Mouse (Mus musculus): Measurements from ENCODE around the gene Bloc1s4. TPM values are rescaled to one million over a fixed set of nuclear protein-coding genes. Genes with fewer than 3 reads are reported as not detected.

Bloc1s4 gene
- polyA plus RNA-seq, 1 experiment from 2014 or later, result 16.3 TPM

DNA sequence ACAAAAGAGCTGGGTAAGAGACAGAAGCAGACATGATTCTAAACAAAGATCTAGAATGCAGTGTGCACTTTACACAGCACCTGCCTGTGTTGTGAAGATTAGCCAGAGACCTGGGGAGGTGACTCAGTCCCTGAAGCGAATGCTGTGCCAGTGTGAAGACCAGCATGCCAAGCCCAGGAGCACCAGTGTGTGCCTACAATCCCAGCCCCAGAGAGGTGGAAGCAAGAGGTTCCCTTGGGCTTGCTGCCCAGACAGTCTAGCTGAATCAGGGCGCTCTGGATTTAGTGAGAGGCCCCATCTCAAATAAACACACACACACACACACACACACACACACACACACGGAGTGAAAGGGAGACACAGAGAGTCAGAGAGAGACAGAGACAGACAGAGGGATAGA lies 30.6 kb downstream of the Bloc1s4 start:
- Histone ChIP-seq H3K4me3 (replicated peaks) (no peak overlapping the region), H3K36me3 (replicated peaks) (no peaks in the 10 kb centered on the region), H3K9ac (0 out of 2 replicates have a peak overlapping the region, but pooled peaks have one; percentile 2), H3K9me3 (replicated peaks) (no peaks in the 10 kb centered on the region), H3K27me3 (peaks cover 24% of the 10 kb centered on the region), H3K27ac (replicated peaks) (0 out of 2 replicates have a peak overlapping the region, but pooled peaks have one; percentile 9), H3K4me1 (replicated peaks) (peaks cover 93% of the 10 kb centered on the region), H3K4me2 (no peak overlapping the region)
- WGBS (ENCODE audit: insufficient replicate concordance), result 59% methylated on average over 3 of the region's 3 CpGs
- no peak for ATAC-seq (ENCODE audit: insufficient read depth)

DNA sequence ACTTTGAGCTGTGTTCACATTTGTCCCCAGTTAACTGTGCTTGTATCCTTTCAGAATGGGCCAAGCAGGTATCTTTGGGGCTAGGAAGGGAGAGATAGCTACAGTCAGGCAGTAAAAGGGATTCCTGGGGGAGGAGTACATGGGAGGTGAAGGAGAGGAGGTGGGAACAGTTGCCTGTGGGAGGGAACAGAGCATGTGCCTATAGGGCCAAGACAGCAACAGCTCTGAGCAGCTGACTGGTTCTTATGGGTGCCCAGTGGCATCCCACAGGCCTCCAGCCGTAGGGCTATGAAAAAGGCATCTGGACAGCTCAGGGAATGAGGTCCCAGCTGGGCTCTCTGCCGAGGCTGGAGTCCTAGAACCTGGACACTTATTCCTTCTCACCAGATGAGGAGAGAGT lies 31.6 kb downstream of the Bloc1s4 start:
- Histone ChIP-seq H3K9me3 (replicated peaks) (no peaks in the 10 kb centered on the region), H3K4me1 (replicated peaks) (peaks cover 93% of the 10 kb centered on the region), H3K4me2 (no peak overlapping the region), H3K9ac (no peak overlapping the region), H3K4me3 (replicated peaks) (no peak overlapping the region), H3K36me3 (replicated peaks) (no peaks in the 10 kb centered on the region), H3K27me3 (peaks cover 24% of the 10 kb centered on the region), H3K27ac (replicated peaks) (no peak overlapping the region; the same call in 1 of the 2 replicates)
- ATAC-seq (ENCODE audit: insufficient read depth), result no peak
- 55% methylated on average over 2 of the region's 2 CpGs for WGBS (ENCODE audit: insufficient replicate concordance)

DNA sequence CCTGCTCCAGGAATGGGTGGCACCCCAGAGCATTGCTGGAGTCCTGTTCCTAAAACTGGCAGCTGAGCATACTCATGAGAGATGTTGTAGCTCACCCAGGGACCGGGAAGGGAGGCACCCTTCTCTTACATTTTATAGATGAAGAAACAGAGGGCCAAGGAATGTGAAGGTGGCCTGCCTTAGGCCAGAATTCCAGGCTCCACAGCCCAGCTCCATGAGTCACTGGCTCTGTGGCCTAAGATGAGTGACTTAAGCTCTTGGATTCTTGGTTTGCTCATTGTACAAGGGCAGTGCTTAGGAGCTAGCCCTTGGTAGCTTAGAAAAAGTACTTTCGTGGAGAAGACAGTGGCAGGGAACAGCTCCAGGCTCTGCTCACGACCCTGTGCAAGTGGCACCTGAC lies 33.6 kb downstream of the Bloc1s4 start:
- Histone ChIP-seq H3K36me3 (replicated peaks) (no peaks in the 10 kb centered on the region), H3K4me3 (replicated peaks) (no peak overlapping the region), H3K27ac (replicated peaks) (peak overlapping the region; percentile 94), H3K4me2 (no peak overlapping the region), H3K27me3 (peaks cover 37% of the 10 kb centered on the region), H3K4me1 (replicated peaks) (peaks cover 83% of the 10 kb centered on the region), H3K9me3 (replicated peaks) (no peaks in the 10 kb centered on the region), H3K9ac (peak overlapping the region; percentile 12; the same call in 1 of the 2 replicates)
- 71% methylated on average over 3 of the region's 3 CpGs for WGBS (ENCODE audit: insufficient replicate concordance)
- ATAC-seq (ENCODE audit: insufficient read depth), result no peak

DNA sequence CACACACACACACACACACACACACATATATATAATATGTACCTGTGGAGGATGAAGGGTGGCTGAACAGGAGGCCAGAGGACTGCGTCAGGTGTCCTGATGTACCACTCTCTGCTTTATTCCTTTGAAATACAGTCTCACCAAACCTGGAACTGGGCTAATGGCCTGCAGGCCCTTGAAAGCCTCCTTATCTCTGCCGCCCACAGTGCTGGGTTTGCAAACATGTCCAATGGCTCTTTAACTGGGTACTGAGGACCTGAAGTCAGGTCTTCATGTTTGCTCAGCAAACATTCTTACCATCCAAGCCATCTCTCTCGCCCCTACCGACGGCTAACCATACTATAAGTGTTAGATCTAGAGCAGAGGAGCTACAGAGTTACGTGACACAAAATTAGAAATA lies 34.8 kb downstream of the Bloc1s4 start:
- ATAC-seq (ENCODE audit: insufficient read depth), result peak; percentile 70
- Histone ChIP-seq H3K27me3 (peaks cover 42% of the 10 kb centered on the region), H3K4me2 (peak overlapping the region; percentile 91), H3K4me3 (replicated peaks) (peak overlapping the region; percentile 66; the same call in 1 of the 2 replicates), H3K9me3 (replicated peaks) (no peaks in the 10 kb centered on the region), H3K9ac (peak overlapping the region; percentile 69; the same call in 1 of the 2 replicates), H3K4me1 (replicated peaks) (peaks cover 72% of the 10 kb centered on the region), H3K27ac (replicated peaks) (peak overlapping the region; percentile 94), H3K36me3 (replicated peaks) (no peaks in the 10 kb centered on the region)
- WGBS (ENCODE audit: insufficient replicate concordance), result 68% methylated on average over 6 of the region's 6 CpGs

DNA sequence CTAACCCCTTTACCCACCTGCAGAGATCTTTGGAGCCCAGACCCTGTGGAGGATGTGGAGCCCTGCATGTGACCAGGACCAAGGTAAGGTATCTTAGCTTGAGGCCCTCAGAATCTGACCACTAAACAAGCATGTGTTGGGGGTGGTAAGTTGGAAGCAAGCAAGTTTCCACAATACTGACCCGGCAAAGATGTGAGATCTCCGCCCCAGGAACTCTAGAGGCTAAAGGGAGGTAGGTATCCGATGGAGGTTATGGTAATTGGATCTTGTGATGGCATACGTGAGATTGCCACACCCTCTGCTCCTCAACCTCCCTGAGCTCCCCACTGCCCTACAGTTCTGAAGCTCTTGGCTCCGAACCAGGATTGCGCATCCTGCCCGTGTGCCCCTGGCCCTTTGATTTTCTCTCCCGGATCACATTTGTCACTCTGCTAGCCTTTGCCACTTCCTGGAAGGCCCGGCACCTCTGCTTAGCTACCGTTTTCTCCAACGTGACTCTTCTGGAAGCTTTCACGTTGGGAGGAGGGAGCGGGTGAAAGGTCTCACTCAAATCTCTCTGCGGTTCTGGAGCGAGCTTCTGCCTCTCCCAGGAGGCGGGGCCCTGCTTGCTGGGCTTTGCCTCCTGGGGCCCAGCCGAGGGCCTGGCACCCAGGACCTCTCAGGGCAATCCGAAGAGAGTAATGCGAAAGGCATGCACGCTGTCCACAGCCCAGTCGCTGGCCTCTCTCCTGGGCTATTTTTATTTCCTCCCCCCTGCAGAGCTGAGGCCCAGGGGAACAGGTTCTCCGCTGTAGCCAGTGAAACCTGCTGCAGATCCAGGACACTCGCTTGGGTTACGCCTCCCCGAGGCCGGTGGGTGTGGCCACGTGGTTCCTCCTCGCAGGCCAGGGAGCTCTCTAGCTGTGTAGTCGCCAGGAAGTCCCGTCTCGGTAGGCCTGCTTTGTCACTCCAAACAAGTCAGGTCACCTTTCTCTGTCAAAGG lies 35.6 kb downstream of the Bloc1s4 start:
- H3K9me3 ChIP-seq (replicated peaks), result no peaks in the 10 kb centered on the region
- 9% methylated on average over 31 of the region's 31 CpGs for WGBS (ENCODE audit: insufficient replicate concordance)
- peaks cover 36% of the 10 kb centered on the region for H3K27me3 ChIP-seq
- peaks cover 63% of the 10 kb centered on the region for H3K4me1 ChIP-seq (replicated peaks)
- peak overlapping the region; percentile 94 for H3K27ac ChIP-seq (replicated peaks)
- no peaks in the 10 kb centered on the region for H3K36me3 ChIP-seq (replicated peaks)
- peak; percentile 98 for ATAC-seq (ENCODE audit: insufficient read depth)
- H3K4me2 ChIP-seq, result peak overlapping the region; percentile 91
- peak overlapping the region; percentile 69 for H3K9ac ChIP-seq
- peak overlapping the region; percentile 66 for H3K4me3 ChIP-seq (replicated peaks)

DNA sequence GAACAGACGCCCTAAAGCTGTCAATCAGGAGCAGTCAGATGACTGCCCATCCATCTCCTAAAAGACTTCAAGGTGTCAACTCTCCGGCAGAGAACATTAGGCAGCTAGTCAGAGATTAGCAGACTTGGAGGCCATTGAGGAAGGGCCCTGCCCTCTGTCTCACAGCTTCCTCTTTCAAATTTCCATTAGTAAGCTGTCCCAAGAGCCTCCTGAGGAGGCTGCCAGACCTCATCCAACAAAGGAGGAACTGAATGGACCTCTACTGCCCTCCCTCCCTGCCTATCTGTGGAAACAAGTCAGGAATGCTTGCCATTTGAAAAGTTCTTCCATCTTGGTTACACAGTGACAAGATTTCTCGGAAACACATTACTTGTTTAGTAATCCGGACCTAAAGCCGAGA lies 36.6 kb downstream of the Bloc1s4 start:
- 50% methylated on average over 5 of the region's 5 CpGs for WGBS (ENCODE audit: insufficient replicate concordance)
- peak overlapping the region; percentile 94 for H3K27ac ChIP-seq (replicated peaks)
- peak overlapping the region; percentile 66; the same call in 1 of the 2 replicates for H3K4me3 ChIP-seq (replicated peaks)
- H3K4me1 ChIP-seq (replicated peaks), result peaks cover 53% of the 10 kb centered on the region
- H3K9ac ChIP-seq, result 0 out of 2 replicates have a peak overlapping the region, but pooled peaks have one; percentile 69
- H3K9me3 ChIP-seq (replicated peaks), result no peaks in the 10 kb centered on the region
- peaks cover 31% of the 10 kb centered on the region for H3K27me3 ChIP-seq
- no peak for ATAC-seq (ENCODE audit: insufficient read depth)
- H3K4me2 ChIP-seq, result peak overlapping the region; percentile 91
- H3K36me3 ChIP-seq (replicated peaks), result no peaks in the 10 kb centered on the region

DNA sequence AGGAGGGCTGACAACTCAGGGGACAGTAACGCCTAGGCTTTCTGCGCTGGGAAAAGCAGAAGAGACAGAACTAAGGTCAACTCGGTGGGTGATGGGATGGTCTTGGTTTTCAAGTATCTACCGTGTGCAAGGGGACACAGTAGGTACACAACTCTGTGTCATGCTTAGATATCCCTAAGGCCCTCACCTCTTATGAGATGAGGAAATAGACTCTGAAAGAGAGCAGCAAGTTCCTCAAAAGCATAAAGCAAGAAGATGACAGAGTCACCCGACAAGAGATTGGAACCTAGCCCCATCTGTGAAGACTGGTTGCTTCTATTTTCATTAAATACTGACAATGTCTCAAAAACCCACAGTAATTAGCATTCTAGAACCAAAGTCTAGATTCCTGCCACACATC lies 42.7 kb downstream of the Bloc1s4 start:
- peaks cover 46% of the 10 kb centered on the region for H3K27me3 ChIP-seq
- H3K9ac ChIP-seq, result no peak overlapping the region
- no peaks in the 10 kb centered on the region for H3K36me3 ChIP-seq (replicated peaks)
- H3K4me3 ChIP-seq (replicated peaks), result no peak overlapping the region
- peaks cover 16% of the 10 kb centered on the region for H3K4me1 ChIP-seq (replicated peaks)
- H3K9me3 ChIP-seq (replicated peaks), result no peaks in the 10 kb centered on the region
- no peak overlapping the region for H3K27ac ChIP-seq (replicated peaks)
- H3K4me2 ChIP-seq, result no peak overlapping the region
- 57% methylated on average over 5 of the region's 5 CpGs for WGBS (ENCODE audit: insufficient replicate concordance)
- ATAC-seq (ENCODE audit: insufficient read depth), result no peak

DNA sequence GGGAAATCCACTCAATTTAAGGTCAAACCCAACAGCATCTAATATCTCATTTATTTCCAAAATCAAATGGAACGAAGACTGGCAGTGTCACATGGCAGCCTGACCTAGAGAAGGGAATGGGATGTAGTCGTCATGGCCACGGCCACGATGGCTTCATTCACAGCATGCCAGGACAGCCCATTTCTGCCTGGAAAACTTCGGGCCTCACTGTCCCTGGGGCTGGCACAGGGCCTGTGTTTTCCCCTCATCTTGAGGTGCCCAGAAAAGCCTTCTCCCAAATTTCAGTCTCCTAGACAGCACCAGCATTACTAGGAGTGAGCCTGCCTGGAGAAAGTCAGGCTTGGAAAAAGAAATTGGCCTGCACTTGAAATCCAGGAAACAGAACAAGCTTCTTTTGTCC lies 43.1 kb downstream of the Bloc1s4 start:
- ATAC-seq (ENCODE audit: insufficient read depth), result no peak
- Histone ChIP-seq H3K4me3 (replicated peaks) (no peak overlapping the region), H3K27ac (replicated peaks) (no peak overlapping the region), H3K4me2 (no peak overlapping the region), H3K36me3 (replicated peaks) (no peaks in the 10 kb centered on the region), H3K9me3 (replicated peaks) (no peaks in the 10 kb centered on the region), H3K27me3 (peaks cover 47% of the 10 kb centered on the region), H3K9ac (no peak overlapping the region), H3K4me1 (replicated peaks) (peaks cover 20% of the 10 kb centered on the region)
- WGBS (ENCODE audit: insufficient replicate concordance), result 71% methylated on average over 5 of the region's 5 CpGs

DNA sequence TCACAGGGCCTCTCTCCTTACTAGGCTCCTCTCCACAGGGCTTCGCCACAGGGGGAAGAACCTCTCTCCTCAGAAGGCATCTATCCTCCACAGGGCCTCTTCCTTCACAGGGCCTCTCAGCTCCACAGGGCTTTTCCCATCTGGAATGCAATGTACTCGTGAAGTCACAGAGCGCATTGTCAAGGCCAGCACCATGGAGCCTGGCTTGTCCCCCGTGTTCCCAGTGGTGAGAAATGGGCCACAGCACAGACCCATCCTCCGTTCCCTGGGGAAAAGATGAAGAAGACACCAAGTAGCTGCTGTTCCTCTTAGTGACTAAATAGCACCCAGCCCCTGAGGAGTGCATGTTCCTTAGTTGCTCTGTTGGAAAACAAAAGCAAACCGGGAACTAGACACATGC lies 43.8 kb downstream of the Bloc1s4 start:
- H3K27me3 ChIP-seq, result peaks cover 49% of the 10 kb centered on the region
- H3K27ac ChIP-seq (replicated peaks), result no peak overlapping the region
- H3K9ac ChIP-seq, result no peak overlapping the region
- WGBS (ENCODE audit: insufficient replicate concordance), result 71% methylated on average over 6 of the region's 6 CpGs
- H3K4me3 ChIP-seq (replicated peaks), result no peak overlapping the region
- no peak; the same call in 1 of the 2 replicates for ATAC-seq (ENCODE audit: insufficient read depth)
- peaks cover 27% of the 10 kb centered on the region for H3K4me1 ChIP-seq (replicated peaks)
- no peaks in the 10 kb centered on the region for H3K36me3 ChIP-seq (replicated peaks)
- no peak overlapping the region for H3K4me2 ChIP-seq
- no peaks in the 10 kb centered on the region for H3K9me3 ChIP-seq (replicated peaks)

DNA sequence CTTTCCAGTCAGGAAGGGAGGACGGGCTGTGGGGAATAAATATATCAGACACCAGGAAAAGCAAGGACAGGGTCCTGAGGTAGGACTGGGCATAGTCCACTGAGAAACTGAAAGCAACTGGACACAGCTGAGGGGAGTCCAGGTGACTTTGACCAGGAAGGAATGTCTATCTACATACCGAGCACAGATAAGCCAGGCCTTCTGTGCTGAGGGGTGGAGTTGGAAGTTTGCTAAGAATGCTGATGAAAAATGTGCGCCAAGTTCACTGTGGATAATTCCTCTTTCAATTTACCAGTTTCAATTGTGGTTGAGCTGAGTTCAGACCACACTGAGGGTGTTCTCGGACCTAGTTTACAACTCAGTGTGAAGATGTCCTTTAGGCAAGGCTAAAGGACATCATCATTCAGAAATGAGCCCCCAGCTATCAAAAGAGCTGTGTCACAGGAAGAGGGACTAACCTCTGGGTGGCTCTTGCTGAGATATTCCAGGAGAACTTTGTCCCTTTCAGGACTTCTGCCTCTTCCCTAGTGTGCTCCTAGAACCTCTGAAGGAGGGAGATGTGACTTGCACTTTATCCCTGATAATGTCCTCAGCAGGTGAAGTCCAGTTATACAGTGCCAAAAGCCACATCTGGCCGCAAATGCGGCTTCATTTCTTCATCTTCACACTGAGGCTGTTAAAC lies 47.4 kb downstream of the Bloc1s4 start:
- ATAC-seq (ENCODE audit: insufficient read depth), result peak; percentile 23; the same call in 1 of the 2 replicates
- Histone ChIP-seq H3K9ac (no peak overlapping the region), H3K4me3 (replicated peaks) (no peak overlapping the region), H3K36me3 (replicated peaks) (no peaks in the 10 kb centered on the region), H3K4me2 (peak overlapping the region; percentile 9; the same call in 1 of the 2 replicates), H3K27ac (replicated peaks) (peak overlapping the region; percentile 45), H3K27me3 (peaks cover 35% of the 10 kb centered on the region), H3K4me1 (replicated peaks) (peaks cover 53% of the 10 kb centered on the region), H3K9me3 (replicated peaks) (no peaks in the 10 kb centered on the region)
- WGBS (ENCODE audit: insufficient replicate concordance), result 50% methylated on average over 6 of the region's 6 CpGs

DNA sequence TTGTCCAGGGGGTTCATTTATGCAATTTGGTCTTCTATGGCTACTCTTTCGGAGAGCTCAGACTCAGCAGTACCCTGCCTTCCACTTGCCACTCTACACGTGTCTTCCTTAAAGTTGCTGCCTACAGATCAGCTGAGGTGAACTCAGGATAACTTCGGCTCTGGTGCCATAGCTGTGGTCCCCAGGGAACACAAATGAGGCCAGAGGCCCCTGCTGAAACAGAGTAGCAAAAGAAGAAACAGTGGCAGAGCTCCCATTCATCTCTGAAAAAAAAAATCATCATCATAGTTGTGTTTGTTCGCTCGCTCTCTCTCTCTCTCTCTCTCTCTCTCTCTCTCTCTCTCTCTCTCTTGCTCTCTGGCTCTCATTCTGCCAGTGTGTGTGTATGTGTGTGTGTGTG lies 49.8 kb downstream of the Bloc1s4 start:
- H3K9ac ChIP-seq, result no peak overlapping the region
- no peak overlapping the region for H3K4me2 ChIP-seq
- peaks cover 54% of the 10 kb centered on the region for H3K4me1 ChIP-seq (replicated peaks)
- no peak overlapping the region for H3K27ac ChIP-seq (replicated peaks)
- 62% methylated on average over 5 of the region's 5 CpGs for WGBS (ENCODE audit: insufficient replicate concordance)
- H3K9me3 ChIP-seq (replicated peaks), result no peaks in the 10 kb centered on the region
- no peaks in the 10 kb centered on the region for H3K36me3 ChIP-seq (replicated peaks)
- no peak for ATAC-seq (ENCODE audit: insufficient read depth)
- no peak overlapping the region for H3K4me3 ChIP-seq (replicated peaks)
- peaks cover 19% of the 10 kb centered on the region for H3K27me3 ChIP-seq

All from liver, embryonic 15.5 days (tissue).